ENCODE assay signal across 21 mouse cellular contexts in genomic region chr13:53175041-53175440, GRCm38 (mm10).
DNase-seq lines count a peak whose midpoint lies in the region; ATAC-seq and TF ChIP-seq lines count a peak whose summit lies in the region.
"Had no signal": no experiment of that assay in that cellular context is flagged by ENCODE, and none has a peak within 500 bp of the region (broad histone marks: within the 10 kb centered on the region; RNA-seq: fewer than 3 reads in every experiment).

No protein-coding gene starts in this region.

- H3K9me3 ChIP-seq in lung, embryonic 14.5 days (ENCODE audit: low read depth, low read length): no peaks in the 10 kb centered on the region
- no peaks in the 10 kb centered on the region for H3K9me3 ChIP-seq in embryonic facial prominence, embryonic 12.5 days
- no peaks in the 10 kb centered on the region for H3K9me3 ChIP-seq in stomach, postnatal 0 days (ENCODE audit: control insufficient read depth, low read length)
- H3K9me3 ChIP-seq: forebrain, embryonic 13.5 days; hindbrain, embryonic 15.5 days had no signal

- ATAC-seq in lung, embryonic 14.5 days (ENCODE audit: insufficient read depth): no peak
- no peak for ATAC-seq in embryonic facial prominence, embryonic 12.5 days (ENCODE audit: insufficient number of reproducible peaks, insufficient read depth, low FRiP score, low TSS enrichment)
- ATAC-seq in stomach, postnatal 0 days (ENCODE audit: low FRiP score, low TSS enrichment): peak; percentile 41; the same call in 1 of the 2 replicates
- ATAC-seq: activated CD4-positive, CD25-positive, alpha-beta regulatory T cell, adult 4 months; forebrain, embryonic 13.5 days; forebrain, postnatal 0 days had no signal

- WGBS in lung, embryonic 14.5 days: 32% methylated on average over 7 of the region's 7 CpGs
- WGBS in embryonic facial prominence, embryonic 12.5 days: 73% methylated on average over 7 of the region's 7 CpGs
- WGBS in stomach, postnatal 0 days: 21% methylated on average over 7 of the region's 7 CpGs

- H3K9ac ChIP-seq in lung, embryonic 14.5 days: no peak overlapping the region
- no peak overlapping the region for H3K9ac ChIP-seq in embryonic facial prominence, embryonic 12.5 days
- no peak overlapping the region for H3K9ac ChIP-seq in stomach, postnatal 0 days (ENCODE audit: low read length)
- H3K9ac ChIP-seq: forebrain, embryonic 13.5 days; forebrain, postnatal 0 days; hindbrain, embryonic 15.5 days had no signal

- H3K4me2 ChIP-seq in lung, embryonic 14.5 days: no peak overlapping the region
- no peak overlapping the region for H3K4me2 ChIP-seq in embryonic facial prominence, embryonic 12.5 days (replicated peaks)
- H3K4me2 ChIP-seq in stomach, postnatal 0 days (replicated peaks; ENCODE audit: low read depth): no peak overlapping the region
- H3K4me2 ChIP-seq: forebrain, embryonic 13.5 days; heart, embryonic 11.5 days; hindbrain, embryonic 15.5 days had no signal

- no peak for TF ChIP-seq CTCF in lung, embryonic 14.5 days (IDR thresholded peaks at IDR 0.05; ENCODE audit: low read depth)
- TF ChIP-seq CTCF in stomach, postnatal 0 days (IDR thresholded peaks at IDR 0.05; ENCODE audit: low read depth): no peak

- H3K27ac ChIP-seq in lung, embryonic 14.5 days (ENCODE audit: low read depth): no peak overlapping the region
- 0 out of 2 replicates have a peak overlapping the region, but pooled peaks have one; percentile 37 for H3K27ac ChIP-seq in embryonic facial prominence, embryonic 12.5 days
- H3K27ac ChIP-seq in stomach, postnatal 0 days (replicated peaks): no peak overlapping the region
- H3K27ac ChIP-seq: forebrain, embryonic 13.5 days; hindbrain, embryonic 15.5 days had no signal

- H3K4me1 ChIP-seq in lung, embryonic 14.5 days (ENCODE audit: insufficient read depth): peaks cover 26% of the 10 kb centered on the region
- H3K4me1 ChIP-seq in embryonic facial prominence, embryonic 12.5 days: peaks cover 50% of the 10 kb centered on the region
- H3K4me1 ChIP-seq in stomach, postnatal 0 days (replicated peaks; ENCODE audit: control insufficient read depth, insufficient read depth): peaks cover 14% of the 10 kb centered on the region

- DNase-seq in lung, embryonic 14.5 days: peak; percentile 71
- no peak for DNase-seq in lung, postnatal 4 days
- DNase-seq in lung, postnatal 10 days: peak; percentile 45
- DNase-seq in lung, adult 18-20 months: no peak
- DNase-seq in stomach, postnatal 0 days (ENCODE audit: low spot score): no peak
- no peak for DNase-seq in kidney, postnatal 25 days
- no peak for DNase-seq in frontal cortex, postnatal 25 days (ENCODE audit: low spot score in 2 of 2)
- DNase-seq: adrenal gland, postnatal 14 days; cerebellum, adult 11-12 months; cerebellum, adult 9-10 months; cerebellum, postnatal 25 days; forebrain, postnatal 0 days; gastrocnemius, postnatal 36 days; heart, adult 11 months; heart, postnatal 36 days had no signal

- no peaks in the 10 kb centered on the region for H3K27me3 ChIP-seq in lung, embryonic 14.5 days (ENCODE audit: insufficient read depth, low read length)
- no peaks in the 10 kb centered on the region for H3K27me3 ChIP-seq in embryonic facial prominence, embryonic 12.5 days
- H3K27me3 ChIP-seq in stomach, postnatal 0 days (ENCODE audit: control insufficient read depth, insufficient read depth, low read length): no peaks in the 10 kb centered on the region
- H3K27me3 ChIP-seq: forebrain, embryonic 13.5 days; hindbrain, embryonic 15.5 days had no signal

- no peak overlapping the region for H3K4me3 ChIP-seq in lung, embryonic 14.5 days (ENCODE audit: low read depth, low read length)
- no peak overlapping the region for H3K4me3 ChIP-seq in embryonic facial prominence, embryonic 12.5 days
- H3K4me3 ChIP-seq in stomach, postnatal 0 days (ENCODE audit: low read depth, low read length): no peak overlapping the region
- H3K4me3 ChIP-seq: forebrain, embryonic 13.5 days; hindbrain, embryonic 15.5 days had no signal

- H3K36me3 ChIP-seq in lung, embryonic 14.5 days (ENCODE audit: insufficient read depth): no peaks in the 10 kb centered on the region
- H3K36me3 ChIP-seq in embryonic facial prominence, embryonic 12.5 days: no peaks in the 10 kb centered on the region
- no peaks in the 10 kb centered on the region for H3K36me3 ChIP-seq in stomach, postnatal 0 days (ENCODE audit: control insufficient read depth, insufficient read depth, low read length)
- H3K36me3 ChIP-seq: G1E; hindbrain, embryonic 15.5 days had no signal

- no peak for TF ChIP-seq EP300 in stomach, postnatal 0 days (optimal IDR thresholded peaks at IDR 0.05)

Comparison
In these comparisons a context has a peak if more than half of its experiments do, and no peak if none do; other contexts are left out.
1. DNase-seq: peak in lung, embryonic 14.5 days (single experiment) and lung, postnatal 10 days (single experiment); none in lung, postnatal 4 days (0 of 2), lung, adult 18-20 months (0 of 2), stomach, postnatal 0 days (single experiment), kidney, postnatal 25 days (0 of 2) and frontal cortex, postnatal 25 days (0 of 2).